Mouse (Mus musculus): ENCODE measurements around the gene Kmo.

DNA sequence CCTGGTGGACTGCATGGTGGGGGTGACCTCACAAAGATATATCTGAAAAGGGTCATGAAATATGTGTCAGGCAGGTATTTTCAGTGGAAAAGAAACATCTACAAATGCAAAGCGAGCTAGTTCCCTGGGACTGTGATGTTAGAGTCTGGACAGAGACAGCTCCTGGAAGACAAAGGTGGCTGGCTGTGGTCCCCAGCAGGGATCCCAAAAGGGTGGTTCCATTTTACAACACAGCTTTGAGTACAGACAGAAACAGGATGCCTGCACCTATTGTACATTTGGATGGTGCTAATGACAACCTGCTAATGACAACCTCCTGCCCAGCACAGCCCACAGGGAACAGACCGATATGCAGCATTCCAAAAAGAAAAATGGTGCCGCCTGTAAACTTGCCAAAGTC, 49.3 kb downstream of the Kmo start:
- TF ChIP-seq POLR2A (IDR thresholded peaks at IDR 0.05; ENCODE audit: low read depth, low read length) = no peak
- TF ChIP-seq CTCF (conservative IDR thresholded peaks at IDR 0.05; ENCODE audit: insufficient read depth, insufficient read length, low read depth, low read length) = no peak
